Mouse (Mus musculus) G1E (cell line): Measurements from ENCODE around the gene Gm19935.

ENCODE experiments used
- CTCF ChIP-seq: IDR thresholded peaks from 2 replicates; pipeline ENCODE4 v1.5.1; 2012; ENCODE audit warnings: low read depth, low read length, inconsistent platforms, mixed read lengths
- POLR2AphosphoS5 ChIP-seq: IDR thresholded peaks from 2 replicates; pipeline ENCODE4 v1.6.1; 2012; ENCODE audit warnings: low read depth, low read length, inconsistent platforms; ENCODE audit not compliant: insufficient replicate concordance

- peak; percentile 50; the same call in 1 of the 2 replicates for TF ChIP-seq CTCF
- no peak for TF ChIP-seq POLR2AphosphoS5
Measured at GRCm38 (mm10) chr8:90793710-90794109, 23.5 kb downstream of the Gm19935 start.
